Mouse (Mus musculus) forebrain, embryonic 10.5 days (tissue): ENCODE results near the gene Gstp3. TPM values are rescaled to one million over a fixed set of nuclear protein-coding genes. Genes with fewer than 3 reads are reported as not detected.

Source experiments
- DNase-seq: peaks from one replicate; pipeline ENCODE4 v3.0.0-alpha.2; 2017; ENCODE audit warnings: low spot score; ENCODE audit errors: extremely low spot score
- H3K27ac ChIP-seq: fragments of 300-500 bp; sonication (generic); 2 replicates; pipeline ENCODE4 v1.5.1; 2016; ENCODE audit warnings: mild to moderate bottlenecking
- H3K27me3 ChIP-seq: fragments of 300-500 bp; sonication (generic); 2 replicates; pipeline ENCODE4 v1.6.1; 2016; ENCODE audit warnings: mild to moderate bottlenecking; ENCODE audit not compliant: poor library complexity, severe bottlenecking
- H3K36me3 ChIP-seq: fragments of 300-500 bp; sonication (generic); replicated peaks from 2 replicates; pipeline ENCODE4 v1.6.1; 2016; ENCODE audit warnings: mild to moderate bottlenecking, moderate library complexity
- H3K4me1 ChIP-seq: fragments of 300-500 bp; sonication (generic); 2 replicates; pipeline ENCODE4 v1.6.1; 2016
- H3K4me3 ChIP-seq: fragments of 300-500 bp; sonication (generic); 2 replicates; pipeline ENCODE4 v1.5.1; 2016; ENCODE audit warnings: mild to moderate bottlenecking, moderate library complexity
- H3K9me3 ChIP-seq: fragments of 300-500 bp; sonication (generic); 2 replicates; pipeline ENCODE4 v1.6.1; 2016; ENCODE audit warnings: mild to moderate bottlenecking, moderate library complexity
- WGBS: fragments of 180-500 bp; shearing (Covaris S2); methylation state at CpG from one replicate; pipeline ENCODE4 v1.1.7; 2016; 5-methylcytosine and 5-hydroxymethylcytosine counted together
- polyA plus RNA-seq: library from polyadenylated mRNA; unstranded; fragments of >200 nt; fragmentation: Nextera tagmentation; extraction: Ambion mirVana; gene quantifications from 2 replicates; pipeline ENCODE4 v1.2.1, GENCODE M21; 2016

The Gstp3 gene
- polyA plus RNA-seq, 1 experiment from 2014 or later = not detected

DNA sequence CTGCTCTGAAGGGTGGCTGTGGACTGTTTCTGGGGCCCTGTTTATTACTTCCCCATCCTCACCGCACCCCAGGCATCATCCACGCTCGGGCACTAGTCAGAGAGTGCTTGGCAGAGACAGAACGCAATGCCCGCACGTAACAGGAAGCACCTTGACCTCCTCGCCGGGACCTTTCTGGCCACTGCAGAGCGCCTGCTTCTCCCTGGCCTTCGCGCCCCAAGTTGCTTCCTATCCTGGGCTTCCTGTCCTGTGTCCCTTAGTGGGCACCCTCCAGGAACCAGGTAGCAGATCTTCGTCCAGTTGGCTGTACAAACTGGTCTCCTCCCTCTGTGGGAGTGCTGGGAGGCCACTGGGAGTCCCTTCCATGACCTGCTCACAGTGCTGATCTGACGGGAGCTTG lies 39.1 kb upstream of the Gstp3 start:
- Histone ChIP-seq H3K9me3 (no peaks in the 10 kb centered on the region), H3K4me1 (peaks cover 58% of the 10 kb centered on the region), H3K27ac (no peak overlapping the region), H3K4me3 (peak overlapping the region; percentile 64; the same call in 1 of the 2 replicates), H3K36me3 (0 out of 2 replicates have a peak, but pooled peaks cover 5% of the 10 kb centered on the region), H3K27me3 (peaks cover 52% of the 10 kb centered on the region)
- WGBS = 89% methylated on average over 13 of the region's 13 CpGs
- DNase-seq = no peak

DNA sequence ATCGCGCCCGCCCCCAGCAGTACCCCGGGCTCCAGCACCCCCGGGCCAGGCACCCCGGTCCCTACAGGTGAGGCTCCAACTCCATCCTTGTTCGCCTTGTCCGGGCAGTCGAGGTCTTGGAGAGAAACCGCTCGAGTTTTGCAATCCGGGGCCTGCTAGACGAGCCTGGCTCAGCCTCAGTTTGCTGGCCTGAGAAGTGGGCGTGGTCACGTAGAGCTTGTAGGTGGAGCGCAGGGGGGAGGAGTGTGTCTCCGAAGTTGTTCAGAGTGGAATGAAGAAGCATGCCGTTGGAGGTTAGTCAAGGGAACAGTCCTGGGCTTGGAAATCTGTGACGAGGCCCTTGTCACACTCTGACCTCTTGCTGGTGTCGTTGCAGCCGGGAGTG lies 38.1 kb upstream of the Gstp3 start:
- Histone ChIP-seq H3K27me3 (peaks cover 42% of the 10 kb centered on the region), H3K4me3 (peak overlapping the region; percentile 64), H3K4me1 (peaks cover 58% of the 10 kb centered on the region), H3K36me3 (no peaks in the 10 kb centered on the region), H3K27ac (peak overlapping the region; percentile 91), H3K9me3 (no peaks in the 10 kb centered on the region)
- 2% methylated on average over 21 of the region's 21 CpGs for WGBS
- DNase-seq = no peak

DNA sequence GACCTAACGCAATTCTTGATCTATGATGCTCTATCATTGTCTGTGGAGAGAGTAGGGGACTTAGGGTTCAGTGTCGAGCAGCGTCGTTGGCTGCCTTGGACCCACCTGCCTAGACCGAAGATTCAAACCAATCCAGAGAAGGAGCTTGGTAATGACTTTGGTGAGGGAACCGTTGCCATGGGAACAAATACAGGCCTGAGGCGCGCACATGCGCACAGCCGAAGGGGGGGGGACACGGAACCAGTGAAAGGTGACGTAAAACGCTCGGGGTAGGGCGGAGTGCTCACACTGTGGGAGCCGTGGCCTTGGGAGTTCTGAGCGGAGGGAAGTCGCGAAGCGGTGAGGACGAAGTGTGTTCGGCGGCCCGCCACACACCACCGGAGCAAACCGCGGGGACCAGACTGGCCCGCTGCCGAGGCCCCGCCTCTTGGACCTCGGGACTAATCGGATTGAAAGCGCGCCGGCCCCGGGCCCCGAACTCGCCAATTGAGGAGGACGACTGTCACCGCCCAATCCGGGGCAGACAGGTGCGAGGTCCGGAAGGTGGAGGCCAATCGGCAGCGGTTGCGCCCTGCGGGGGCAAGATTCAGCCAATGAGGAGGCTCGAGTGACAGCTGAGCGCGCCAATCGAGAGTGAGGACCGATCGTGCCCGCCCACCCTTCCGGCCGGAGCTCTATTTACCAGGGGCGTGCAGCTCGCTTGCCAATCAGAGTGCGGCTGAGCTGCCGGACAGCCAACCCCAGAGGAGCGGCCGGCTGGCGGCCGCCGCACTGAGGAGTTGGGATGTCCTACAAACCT lies 37.5 kb upstream of the Gstp3 start, which contains the start of gene Cdk2ap2:
Cdk2ap2 (plus strand) TSS at position 541 of the 799 bp plus-strand sequence.
- peaks cover 58% of the 10 kb centered on the region for H3K4me1 ChIP-seq
- H3K27ac ChIP-seq = peak within 1 kb of the TSS; percentile 91
- WGBS = under 1% methylated on average over 65 of the region's 65 CpGs
- peaks cover 36% of the 10 kb centered on the region for H3K27me3 ChIP-seq
- DNase-seq = peak; percentile 99
- H3K4me3 ChIP-seq = peak within 1 kb of the TSS; percentile 64
- no peaks in the 10 kb centered on the region for H3K36me3 ChIP-seq
- no peaks in the 10 kb centered on the region for H3K9me3 ChIP-seq

DNA sequence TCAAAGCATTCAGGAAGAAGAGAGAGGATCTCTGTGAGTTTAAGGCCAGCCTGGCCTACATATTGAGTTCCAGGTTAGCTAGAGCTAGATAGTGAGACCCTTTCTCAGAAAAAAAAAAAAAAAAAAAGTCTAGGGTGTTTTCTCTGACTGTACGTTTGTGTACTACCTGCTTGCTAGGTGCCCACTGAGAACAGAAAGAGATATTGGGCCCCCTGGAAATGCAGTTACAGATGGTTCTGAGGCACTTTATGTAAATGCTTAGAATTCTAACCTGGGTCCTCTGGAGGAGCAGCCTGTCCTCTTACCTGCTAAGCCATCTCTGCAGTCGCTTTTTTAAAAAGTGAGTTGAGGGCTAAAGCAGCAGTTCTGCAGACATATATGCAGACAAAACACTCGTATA lies 36.4 kb upstream of the Gstp3 start:
- Histone ChIP-seq H3K27me3 (peaks cover 26% of the 10 kb centered on the region), H3K4me3 (peak overlapping the region; percentile 64; the same call in 1 of the 2 replicates), H3K4me1 (peaks cover 48% of the 10 kb centered on the region), H3K9me3 (no peaks in the 10 kb centered on the region), H3K27ac (no peak overlapping the region), H3K36me3 (no peaks in the 10 kb centered on the region)
- WGBS = 68% methylated on average over 3 of the region's 3 CpGs
- no peak for DNase-seq

DNA sequence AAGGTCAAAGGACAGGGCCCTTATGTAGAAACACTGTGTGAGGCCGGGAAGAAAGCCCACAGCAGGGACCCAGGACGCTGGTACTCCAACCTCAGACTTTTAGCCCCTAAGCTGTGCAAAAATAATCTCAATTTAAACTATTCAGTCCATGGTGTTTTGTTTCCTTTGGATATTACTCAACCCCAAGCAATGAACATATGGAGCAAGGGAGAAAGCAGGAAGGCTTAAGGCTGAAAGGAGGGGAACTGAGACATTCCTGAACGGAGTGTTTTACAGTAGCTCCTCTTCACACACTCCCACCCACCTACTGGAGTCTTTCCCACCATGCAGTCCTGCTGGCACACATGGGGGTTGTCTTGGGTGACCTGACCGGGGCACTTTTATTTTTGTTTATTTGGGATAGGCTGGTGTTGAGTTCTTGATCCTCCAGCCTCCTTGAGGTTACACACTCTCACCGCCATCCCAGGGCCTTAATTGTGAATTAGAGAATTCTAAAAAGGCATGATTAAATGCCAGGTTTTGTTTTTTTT lies 35.5 kb upstream of the Gstp3 start:
- H3K27me3 ChIP-seq = peaks cover 19% of the 10 kb centered on the region
- WGBS = 87% methylated on average over 5 of the region's 5 CpGs
- H3K27ac ChIP-seq = no peak overlapping the region
- H3K9me3 ChIP-seq = no peaks in the 10 kb centered on the region
- no peak overlapping the region for H3K4me3 ChIP-seq
- no peak for DNase-seq
- H3K36me3 ChIP-seq = no peaks in the 10 kb centered on the region
- peaks cover 38% of the 10 kb centered on the region for H3K4me1 ChIP-seq

DNA sequence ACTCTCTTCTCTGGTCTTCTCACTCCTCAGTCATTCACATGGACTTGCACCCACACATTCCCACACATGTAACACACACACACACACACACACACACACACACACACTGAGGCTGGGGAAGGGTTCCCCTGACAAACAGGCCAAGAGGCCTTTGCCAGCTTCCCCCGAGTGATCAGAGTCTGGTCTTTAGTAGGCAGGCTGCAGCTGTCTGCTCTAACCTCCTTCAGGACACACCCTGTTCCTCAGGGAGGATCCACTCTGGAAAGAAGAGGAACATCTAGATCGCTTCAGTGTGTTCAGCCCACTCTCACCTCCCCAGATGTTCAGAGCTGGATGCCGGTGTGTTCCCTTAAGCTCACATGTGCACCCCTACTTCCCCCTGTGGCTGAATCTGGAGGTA lies 35.0 kb upstream of the Gstp3 start:
- Histone ChIP-seq H3K27ac (no peak overlapping the region), H3K4me1 (peaks cover 33% of the 10 kb centered on the region), H3K36me3 (no peaks in the 10 kb centered on the region), H3K27me3 (peaks cover 14% of the 10 kb centered on the region), H3K9me3 (no peaks in the 10 kb centered on the region), H3K4me3 (no peak overlapping the region)
- DNase-seq = no peak
- WGBS = 89% methylated on average over 3 of the region's 3 CpGs

DNA sequence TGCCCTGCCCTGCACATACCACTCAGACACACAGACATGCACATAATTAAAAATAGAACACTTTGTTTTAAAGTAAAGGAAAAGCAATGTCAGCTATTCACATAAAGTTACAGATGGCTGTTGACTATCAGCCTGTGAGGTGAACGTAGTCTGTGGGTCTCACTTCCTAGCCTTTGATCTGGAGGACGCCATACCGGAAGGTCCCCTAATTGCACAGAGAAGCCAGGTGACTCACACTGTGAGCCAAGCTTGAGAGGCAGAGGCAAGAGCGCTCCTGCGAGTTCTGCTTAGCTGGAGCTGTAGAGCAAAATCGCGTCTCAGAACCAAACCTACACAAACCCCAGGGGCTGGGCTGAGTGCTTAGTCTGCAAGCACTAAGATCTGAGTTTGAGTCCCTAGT lies 34.4 kb upstream of the Gstp3 start:
- Histone ChIP-seq H3K9me3 (no peaks in the 10 kb centered on the region), H3K27me3 (peaks cover 8% of the 10 kb centered on the region), H3K4me3 (no peak overlapping the region), H3K36me3 (no peaks in the 10 kb centered on the region), H3K4me1 (peaks cover 27% of the 10 kb centered on the region), H3K27ac (no peak overlapping the region)
- WGBS = 83% methylated on average over 7 of the region's 7 CpGs
- no peak for DNase-seq

DNA sequence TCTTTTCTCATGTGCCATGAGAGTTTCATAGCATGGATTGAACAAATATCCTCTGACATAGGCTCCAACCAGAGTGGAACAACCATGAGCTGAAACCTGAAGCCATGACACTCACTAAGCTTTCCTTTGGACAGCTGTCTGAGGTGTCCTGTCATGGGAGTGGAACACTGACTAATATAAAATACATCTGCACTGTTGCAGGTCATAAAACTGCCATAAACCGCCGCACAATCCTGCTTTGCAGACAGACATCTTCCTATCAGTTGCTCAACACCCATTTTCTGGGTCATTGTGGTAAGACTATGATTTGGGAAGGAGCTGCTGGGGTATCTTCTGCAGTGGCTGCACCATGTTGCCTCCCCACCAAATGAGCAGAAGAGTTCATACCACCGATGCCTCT lies 33.4 kb upstream of the Gstp3 start:
- H3K27me3 ChIP-seq = peaks cover 3% of the 10 kb centered on the region; the same call in 1 of the 2 replicates
- no peak overlapping the region for H3K27ac ChIP-seq
- no peak for DNase-seq
- peaks cover 17% of the 10 kb centered on the region for H3K4me1 ChIP-seq
- H3K36me3 ChIP-seq = no peaks in the 10 kb centered on the region
- no peaks in the 10 kb centered on the region for H3K9me3 ChIP-seq
- H3K4me3 ChIP-seq = no peak overlapping the region
- 91% methylated on average over 3 of the region's 3 CpGs for WGBS

DNA sequence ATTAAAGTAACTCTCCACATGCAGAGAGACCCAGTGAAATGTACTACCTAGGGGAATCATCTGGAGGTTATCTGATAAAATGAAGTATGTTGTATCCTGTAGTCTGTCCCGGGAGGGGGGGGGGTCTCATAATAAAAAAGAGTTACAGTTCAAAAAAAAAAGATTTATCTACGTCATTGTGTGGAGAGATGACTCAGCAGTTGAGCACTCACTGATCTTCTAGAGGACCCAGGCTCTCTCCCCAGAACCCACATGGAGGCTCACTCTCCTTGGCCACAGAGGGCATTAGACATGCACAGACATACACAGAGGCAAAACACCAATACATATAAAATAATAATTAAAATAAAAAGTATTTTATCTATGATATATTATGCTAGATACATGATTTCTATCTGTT lies 32.0 kb upstream of the Gstp3 start:
- WGBS = 68% methylated on average over 2 of the region's 2 CpGs
- Histone ChIP-seq H3K27ac (no peak overlapping the region), H3K27me3 (peaks cover 3% of the 10 kb centered on the region; the same call in 1 of the 2 replicates), H3K4me3 (no peak overlapping the region), H3K9me3 (no peaks in the 10 kb centered on the region), H3K36me3 (no peaks in the 10 kb centered on the region), H3K4me1 (peaks cover 6% of the 10 kb centered on the region)
- no peak for DNase-seq

DNA sequence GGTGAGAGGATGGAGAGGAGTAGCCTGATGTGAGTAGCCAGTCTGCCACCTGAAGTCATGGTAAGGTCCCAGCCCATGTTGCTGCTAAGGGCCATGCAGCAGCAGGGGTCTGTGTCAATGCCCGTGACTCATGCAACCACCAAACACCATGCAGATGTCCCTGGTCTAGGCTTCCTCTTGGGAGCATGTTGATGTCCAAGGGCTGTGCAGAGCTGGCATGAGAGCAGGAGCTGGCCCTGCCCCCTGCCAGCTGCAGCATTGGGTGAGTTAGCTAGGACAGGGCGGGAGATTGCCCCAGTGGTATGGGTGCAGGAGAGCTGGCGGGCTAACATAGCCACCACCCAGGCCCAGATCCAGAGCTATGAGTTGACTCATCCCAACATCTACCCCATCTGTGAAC lies 31.1 kb upstream of the Gstp3 start:
- no peak overlapping the region for H3K27ac ChIP-seq
- no peaks in the 10 kb centered on the region for H3K4me1 ChIP-seq
- 88% methylated on average over 3 of the region's 3 CpGs for WGBS
- no peak overlapping the region for H3K4me3 ChIP-seq
- no peaks in the 10 kb centered on the region for H3K36me3 ChIP-seq
- peaks cover 3% of the 10 kb centered on the region; the same call in 1 of the 2 replicates for H3K27me3 ChIP-seq
- DNase-seq = no peak
- no peaks in the 10 kb centered on the region for H3K9me3 ChIP-seq

DNA sequence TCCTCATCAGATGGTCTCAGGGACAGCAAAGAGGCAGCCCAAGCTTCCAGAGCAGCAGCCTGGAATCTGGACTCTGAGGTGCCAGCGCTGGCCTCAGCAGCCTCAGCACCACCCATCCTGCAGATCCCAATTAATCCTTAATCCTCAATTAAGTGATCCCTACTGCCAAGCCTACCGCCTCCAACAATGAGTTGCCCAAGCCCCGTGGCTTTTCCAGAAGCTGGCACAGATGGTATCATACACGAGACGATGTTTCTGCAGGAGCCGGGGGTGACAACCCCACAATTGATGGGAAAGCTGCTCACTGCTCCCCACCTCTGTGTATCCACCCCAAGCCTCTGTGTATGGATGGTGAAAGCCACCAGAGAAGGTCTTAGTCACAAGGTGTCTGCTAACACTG lies 29.8 kb upstream of the Gstp3 start:
- Histone ChIP-seq H3K9me3 (no peaks in the 10 kb centered on the region), H3K4me3 (no peak overlapping the region), H3K4me1 (0 out of 2 replicates have a peak, but pooled peaks cover 2% of the 10 kb centered on the region), H3K36me3 (no peaks in the 10 kb centered on the region), H3K27ac (no peak overlapping the region), H3K27me3 (peaks cover 9% of the 10 kb centered on the region; the same call in 1 of the 2 replicates)
- 67% methylated on average over 6 of the region's 6 CpGs for WGBS
- no peak for DNase-seq

DNA sequence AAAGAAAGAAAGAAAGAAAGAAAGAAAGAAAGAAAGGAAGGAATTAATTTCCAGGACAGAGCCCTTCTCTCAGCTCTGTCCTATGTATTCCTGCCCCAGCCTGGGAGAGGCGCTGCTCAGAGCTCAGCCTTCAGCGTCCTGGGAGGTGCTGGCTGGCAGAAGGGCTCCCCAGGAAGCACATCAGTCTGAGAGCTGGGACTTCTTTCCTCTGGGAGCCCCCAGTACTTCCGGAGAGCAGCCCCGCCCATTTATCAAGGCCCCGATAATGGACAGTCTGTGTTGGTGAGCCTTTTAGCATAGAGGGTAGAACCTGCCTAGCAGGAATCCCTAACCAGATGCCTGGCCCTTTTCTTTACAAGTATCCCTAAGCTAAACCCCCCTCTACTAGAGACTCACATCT lies 28.8 kb upstream of the Gstp3 start:
- DNase-seq = no peak
- no peaks in the 10 kb centered on the region for H3K9me3 ChIP-seq
- 50% methylated on average over 5 of the region's 5 CpGs for WGBS
- H3K4me3 ChIP-seq = no peak overlapping the region
- peaks cover 17% of the 10 kb centered on the region for H3K27me3 ChIP-seq
- peaks cover 6% of the 10 kb centered on the region; the same call in 1 of the 2 replicates for H3K4me1 ChIP-seq
- no peak overlapping the region for H3K27ac ChIP-seq
- H3K36me3 ChIP-seq = no peaks in the 10 kb centered on the region

DNA sequence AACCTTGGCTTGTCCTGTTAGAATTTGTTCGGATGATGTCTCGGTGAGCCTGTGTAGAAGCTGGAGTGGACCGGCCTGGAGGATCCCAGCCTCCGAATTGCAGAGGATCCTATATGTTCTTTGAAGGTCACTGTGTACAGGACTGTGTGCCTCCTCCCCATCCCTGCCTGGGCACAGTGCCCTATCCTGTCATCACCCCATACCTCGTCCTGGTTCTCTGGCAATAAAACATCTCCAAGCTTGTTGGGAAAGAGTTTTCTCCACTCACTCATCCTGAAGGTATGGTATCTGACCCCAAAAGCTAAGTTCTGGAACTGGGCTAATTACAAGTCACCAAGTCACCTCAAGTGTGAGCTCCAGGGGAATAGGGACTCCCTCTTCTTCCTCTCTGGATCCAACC lies 27.7 kb upstream of the Gstp3 start:
- Histone ChIP-seq H3K9me3 (no peaks in the 10 kb centered on the region), H3K4me3 (no peak overlapping the region)
- 93% methylated on average over 5 of the region's 5 CpGs for WGBS

More for the DNA sequence above, 27.7 kb upstream of the Gstp3 start:
- no peaks in the 10 kb centered on the region for H3K36me3 ChIP-seq
- H3K27ac ChIP-seq = no peak overlapping the region
- H3K4me1 ChIP-seq = peaks cover 6% of the 10 kb centered on the region; the same call in 1 of the 2 replicates
- peaks cover 26% of the 10 kb centered on the region for H3K27me3 ChIP-seq
- no peak for DNase-seq
